Mouse (Mus musculus) C2C12 (cell line): ENCODE data around the gene Dnah3.

Experiments
- CTCF ChIP-seq: IDR thresholded peaks from one replicate; pipeline ENCODE4 v1.5.1; 2011; ENCODE audit not compliant: control insufficient read depth, insufficient read depth, insufficient read length
- MAX ChIP-seq: IDR thresholded peaks from one replicate; pipeline ENCODE4 v1.6.1; 2011; ENCODE audit warnings: mild to moderate bottlenecking, control low read depth
- MYOD1 ChIP-seq: IDR thresholded peaks from one replicate; pipeline ENCODE4 v1.6.1; 2011; ENCODE audit warnings: low read depth; ENCODE audit not compliant: control insufficient read depth, insufficient read length
- MYOG ChIP-seq: IDR thresholded peaks from one replicate; pipeline ENCODE4 v1.6.1; 2011; ENCODE audit not compliant: control insufficient read depth, insufficient read length; ENCODE audit errors: extremely low read depth
- USF1 ChIP-seq: IDR thresholded peaks from one replicate; pipeline ENCODE4 v1.6.1; 2011; ENCODE audit warnings: low read depth, mild to moderate bottlenecking, control low read depth, moderate library complexity

GRCm38 (mm10) chr7:120093033-120093432, 2.0 kb downstream of the Dnah3 start:
- TF ChIP-seq CTCF (no peak), MAX (no peak), MYOD1 (no peak), USF1 (no peak), MYOG (no peak)
